In genomic region chr2:32351471-32351961, GRCm38 (mm10) we compare ENCODE assay signal across 8 mouse cellular contexts. TPM values are rescaled to one million over a fixed set of nuclear protein-coding genes. Genes with fewer than 3 reads are reported as not detected.
DNase-seq lines count a peak whose midpoint lies in the region; ATAC-seq and TF ChIP-seq lines count a peak whose summit lies in the region.

No protein-coding gene starts in this region.

- peak overlapping the region; percentile 73 for H3K4me3 ChIP-seq in hindbrain, embryonic 13.5 days
- peak overlapping the region; percentile 74 for H3K4me3 ChIP-seq in neural tube, embryonic 13.5 days
- no peak overlapping the region for H3K4me3 ChIP-seq in lung, adult 2 months (replicated peaks; ENCODE audit: extremely low read depth, low read depth, low read length)

- TF ChIP-seq CTCF in lung, adult 2 months (IDR thresholded peaks at IDR 0.05; ENCODE audit: insufficient read depth, low read length) = no peak

- DNase-seq in layer of hippocampus, adult 9-11 months = peak; percentile 41
- DNase-seq in layer of hippocampus, adult 9-10 months (ENCODE audit: low spot score) = no peak
- peak; percentile 50 to 60 for DNase-seq in cerebellum, postnatal 10 days
- DNase-seq in spleen, postnatal 10 days (ENCODE audit: low spot score in 2 of 2) = no peak
- no peak for DNase-seq in embryo, embryonic 11 days
- no peak for DNase-seq in lung, adult 2 months

- TF ChIP-seq POLR2A in lung, adult 2 months (IDR thresholded peaks at IDR 0.05; ENCODE audit: borderline replicate concordance, extremely low read depth, low read depth, low read length) = no peak

- peaks cover 33% of the 10 kb centered on the region for H3K4me1 ChIP-seq in hindbrain, embryonic 13.5 days (replicated peaks)
- H3K4me1 ChIP-seq in neural tube, embryonic 13.5 days (replicated peaks) = peaks cover 34% of the 10 kb centered on the region
- peaks cover 2% of the 10 kb centered on the region; the same call in 1 of the 2 replicates for H3K4me1 ChIP-seq in lung, adult 2 months (ENCODE audit: control insufficient read depth, insufficient read depth, low read length)

- 0 out of 2 replicates have a peak, but pooled peaks cover 10% of the 10 kb centered on the region for H3K27me3 ChIP-seq in hindbrain, embryonic 13.5 days
- no peaks in the 10 kb centered on the region for H3K27me3 ChIP-seq in neural tube, embryonic 13.5 days

- peak overlapping the region; percentile 93 for H3K9ac ChIP-seq in hindbrain, embryonic 13.5 days
- peak overlapping the region; percentile 89 for H3K9ac ChIP-seq in neural tube, embryonic 13.5 days

- WGBS in hindbrain, embryonic 13.5 days = 42% methylated on average over 9 of the region's 9 CpGs
- WGBS in neural tube, embryonic 13.5 days = 48% methylated on average over 9 of the region's 9 CpGs
- 50% methylated on average over 9 of the region's 9 CpGs for WGBS in lung, adult 2 months

- ATAC-seq in hindbrain, embryonic 13.5 days (ENCODE audit: low FRiP score) = 0 out of 2 replicates have a peak, but pooled peaks have one; percentile 2
- peak; percentile 15; the same call in 1 of the 2 replicates for ATAC-seq in neural tube, embryonic 13.5 days (ENCODE audit: low read depth)

- H3K27ac ChIP-seq in hindbrain, embryonic 13.5 days = peak overlapping the region; percentile 97
- H3K27ac ChIP-seq in neural tube, embryonic 13.5 days (replicated peaks) = peak overlapping the region; percentile 96

- peaks cover 19% of the 10 kb centered on the region; the same call in 1 of the 2 replicates for H3K36me3 ChIP-seq in hindbrain, embryonic 13.5 days
- peaks cover 9% of the 10 kb centered on the region; the same call in 1 of the 2 replicates for H3K36me3 ChIP-seq in neural tube, embryonic 13.5 days

- peak overlapping the region; percentile 78 for H3K4me2 ChIP-seq in hindbrain, embryonic 13.5 days
- peak overlapping the region; percentile 73 for H3K4me2 ChIP-seq in neural tube, embryonic 13.5 days

- H3K9me3 ChIP-seq in hindbrain, embryonic 13.5 days = no peaks in the 10 kb centered on the region
- H3K9me3 ChIP-seq in neural tube, embryonic 13.5 days = no peaks in the 10 kb centered on the region

RNA-seq across cellular contexts. Expression of gene Ciz1, which starts 0.6 kb away (rescaled TPM):
- 52.4 and 53.7 TPM in 2 replicates for polyA plus RNA-seq in hindbrain, embryonic 13.5 days (2015; fragmentation: Nextera tagmentation; extraction: Ambion mirVana)
- polyA plus RNA-seq in neural tube, embryonic 13.5 days (2015; fragmentation: Nextera tagmentation; extraction: Ambion mirVana) = 49.9 and 51.1 TPM in 2 replicates
- 237 and 245 TPM in 2 replicates for polyA plus RNA-seq in lung, adult 2 months (2012; rRNA removed)

RNA-seq across cellular contexts. Expression of gene Dnm1, which starts 1.6 kb away (rescaled TPM):
- polyA plus RNA-seq in hindbrain, embryonic 13.5 days (2015; fragmentation: Nextera tagmentation; extraction: Ambion mirVana) = 42.7 and 44.3 TPM in 2 replicates
- polyA plus RNA-seq in neural tube, embryonic 13.5 days (2015; fragmentation: Nextera tagmentation; extraction: Ambion mirVana) = 44.3 and 47.0 TPM in 2 replicates
- polyA plus RNA-seq in lung, adult 2 months (2012; rRNA removed) = 44.0 and 60.3 TPM in 2 replicates

RNA-seq across cellular contexts. Expression of gene 1110008P14Rik, which starts 30.2 kb away (rescaled TPM):
- polyA plus RNA-seq in hindbrain, embryonic 13.5 days (2015; fragmentation: Nextera tagmentation; extraction: Ambion mirVana) = 103 and 108 TPM in 2 replicates
- polyA plus RNA-seq in neural tube, embryonic 13.5 days (2015; fragmentation: Nextera tagmentation; extraction: Ambion mirVana) = 101 and 135 TPM in 2 replicates
- polyA plus RNA-seq in lung, adult 2 months (2012; rRNA removed) = 170 and 173 TPM in 2 replicates

RNA-seq across cellular contexts. Expression of gene Lcn2, which starts 36.5 kb away (rescaled TPM):
- polyA plus RNA-seq in hindbrain, embryonic 13.5 days (2015; fragmentation: Nextera tagmentation; extraction: Ambion mirVana) = 1.0 TPM in 1 of 2 replicates, not detected in the other
- 0.56 and 1.4 TPM in 2 replicates for polyA plus RNA-seq in neural tube, embryonic 13.5 days (2015; fragmentation: Nextera tagmentation; extraction: Ambion mirVana)
- 193 and 242 TPM in 2 replicates for polyA plus RNA-seq in lung, adult 2 months (2012; rRNA removed)

RNA-seq across cellular contexts. Expression of gene Ptges2, which starts 44.2 kb away (rescaled TPM):
- polyA plus RNA-seq in hindbrain, embryonic 13.5 days (2015; fragmentation: Nextera tagmentation; extraction: Ambion mirVana) = 41.2 and 41.3 TPM in 2 replicates
- polyA plus RNA-seq in neural tube, embryonic 13.5 days (2015; fragmentation: Nextera tagmentation; extraction: Ambion mirVana) = 44.3 and 46.0 TPM in 2 replicates
- polyA plus RNA-seq in lung, adult 2 months (2012; rRNA removed) = 14.7 and 23.8 TPM in 2 replicates

Comparison
In these comparisons a context has a peak if more than half of its experiments do, and no peak if none do; other contexts are left out.
1. DNase-seq: peak in layer of hippocampus, adult 9-11 months (single experiment) and cerebellum, postnatal 10 days (2 of 2); none in layer of hippocampus, adult 9-10 months (single experiment), spleen, postnatal 10 days (0 of 2), embryo, embryonic 11 days (single experiment) and lung, adult 2 months (single experiment).